Comparison of ENCODE assay signal across 8 mouse cellular contexts in the genomic region with DNA sequence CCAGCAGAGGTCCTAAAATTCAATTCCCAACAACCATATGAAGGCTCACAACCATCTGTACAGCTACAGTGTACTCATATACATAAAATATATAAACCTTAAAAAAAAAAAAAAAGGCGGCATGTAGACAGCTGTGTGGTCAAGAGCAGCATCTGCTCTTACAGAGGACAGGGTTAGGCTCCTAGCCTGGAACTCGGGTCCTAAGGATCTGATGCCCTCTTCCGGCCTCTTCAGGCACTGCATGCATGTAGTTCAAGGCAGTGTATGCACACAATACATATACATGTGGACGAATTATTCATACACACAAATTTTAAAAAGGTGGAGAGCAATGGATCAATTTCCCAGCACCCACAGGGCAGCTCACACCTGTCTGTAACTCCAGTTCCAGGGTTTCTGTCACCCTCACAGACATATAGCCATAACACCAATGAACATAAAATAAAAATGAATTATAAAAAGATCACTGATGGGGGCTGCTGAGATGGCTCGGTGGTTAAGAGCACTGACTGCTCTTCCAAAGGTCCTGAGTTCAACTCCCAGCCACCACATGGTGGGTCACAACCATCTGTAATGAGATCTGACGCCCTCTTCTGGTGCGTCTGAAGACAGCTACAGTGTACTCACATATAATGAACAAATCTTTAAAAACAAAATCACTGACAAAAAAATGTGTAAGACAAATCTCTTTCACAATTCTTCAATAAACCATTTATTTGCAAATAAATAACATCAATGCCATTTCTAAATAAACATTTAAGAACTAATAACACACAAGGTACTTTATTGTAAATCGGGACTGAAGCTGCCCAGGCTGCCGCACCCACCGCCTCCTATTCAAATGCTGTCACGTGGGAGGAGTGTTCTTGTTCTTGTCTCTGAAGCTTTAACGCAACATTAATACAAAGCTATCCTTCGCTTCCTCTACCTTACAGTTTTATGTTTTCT. TPM values are rescaled to one million over a fixed set of nuclear protein-coding genes. Genes with fewer than 3 reads are reported as not detected.
A peak's percentile ranks its signal among the peaks of the same experiment; 100 is the strongest.
DNase-seq lines count a peak whose midpoint lies in the region; ATAC-seq and TF ChIP-seq lines count a peak whose summit lies in the region.

No protein-coding gene starts in this region.

- no peak overlapping the region for H3K4me2 ChIP-seq in heart, embryonic 12.5 days
- no peak overlapping the region for H3K4me2 ChIP-seq in forebrain, embryonic 13.5 days
- no peak overlapping the region for H3K4me2 ChIP-seq in limb, embryonic 14.5 days (replicated peaks; ENCODE audit: low read depth, low read length, severe bottlenecking)
- H3K4me2 ChIP-seq in midbrain, embryonic 15.5 days = no peak overlapping the region

- DNase-seq in heart, postnatal 14 days = no peak
- DNase-seq in ES-CJ7 (ENCODE audit: low read depth, low spot score) = peak; percentile 78
- DNase-seq in limb, embryonic 14.5 days (ENCODE audit: low spot score) = peak; percentile 45
- DNase-seq in layer of hippocampus, adult 8-10 months (ENCODE audit: low spot score in 2 of 2) = no peak
- DNase-seq in adrenal gland, postnatal 4 days (ENCODE audit: low spot score in 2 of 2) = no peak

- 0 out of 2 replicates have a peak, but pooled peaks have one; percentile 42 for ATAC-seq in heart, embryonic 12.5 days (ENCODE audit: insufficient number of reproducible peaks, low FRiP score)
- peak; percentile 67 for ATAC-seq in forebrain, embryonic 13.5 days
- peak; percentile 41; the same call in 1 of the 2 replicates for ATAC-seq in limb, embryonic 14.5 days (ENCODE audit: low FRiP score, low read depth)
- 0 out of 2 replicates have a peak, but pooled peaks have one; percentile 48 for ATAC-seq in midbrain, embryonic 15.5 days (replicated peaks)

- 87% methylated on average over 13 of the region's 13 CpGs for WGBS in heart, embryonic 12.5 days
- WGBS in forebrain, embryonic 13.5 days = 85% methylated on average over 13 of the region's 13 CpGs
- 85% methylated on average over 13 of the region's 13 CpGs for WGBS in limb, embryonic 14.5 days
- WGBS in midbrain, embryonic 15.5 days = 89% methylated on average over 13 of the region's 13 CpGs

- H3K27ac ChIP-seq in heart, embryonic 12.5 days (ENCODE audit: poor library complexity, severe bottlenecking) = no peak overlapping the region
- no peak overlapping the region for H3K27ac ChIP-seq in forebrain, embryonic 13.5 days
- no peak overlapping the region for H3K27ac ChIP-seq in limb, embryonic 14.5 days (replicated peaks; ENCODE audit: low read depth, low read length)
- no peak overlapping the region for H3K27ac ChIP-seq in midbrain, embryonic 15.5 days

- intact Hi-C loops in heart, postnatal 14 days (cut with DNase I) = no loop called here

- H3K4me3 ChIP-seq in heart, embryonic 12.5 days = no peak overlapping the region
- no peak overlapping the region for H3K4me3 ChIP-seq in forebrain, embryonic 13.5 days
- H3K4me3 ChIP-seq in limb, embryonic 14.5 days (replicated peaks; ENCODE audit: low read length) = no peak overlapping the region
- no peak overlapping the region for H3K4me3 ChIP-seq in midbrain, embryonic 15.5 days

- no peaks in the 10 kb centered on the region for H3K4me1 ChIP-seq in heart, embryonic 12.5 days (replicated peaks)
- no peaks in the 10 kb centered on the region for H3K4me1 ChIP-seq in forebrain, embryonic 13.5 days
- no peaks in the 10 kb centered on the region for H3K4me1 ChIP-seq in limb, embryonic 14.5 days (ENCODE audit: control insufficient read depth, insufficient read depth, low read length)
- no peaks in the 10 kb centered on the region for H3K4me1 ChIP-seq in midbrain, embryonic 15.5 days

- H3K9me3 ChIP-seq in heart, embryonic 12.5 days (replicated peaks) = no peaks in the 10 kb centered on the region
- H3K9me3 ChIP-seq in forebrain, embryonic 13.5 days (replicated peaks) = no peaks in the 10 kb centered on the region
- H3K9me3 ChIP-seq in limb, embryonic 14.5 days (ENCODE audit: control insufficient read depth, low read length) = no peaks in the 10 kb centered on the region
- no peaks in the 10 kb centered on the region for H3K9me3 ChIP-seq in midbrain, embryonic 15.5 days

- no peak for TF ChIP-seq POLR2A in limb, embryonic 14.5 days (IDR thresholded peaks at IDR 0.05; ENCODE audit: borderline replicate concordance, extremely low read depth, insufficient read depth, insufficient read length)

- H3K36me3 ChIP-seq in heart, embryonic 12.5 days = peaks cover 47% of the 10 kb centered on the region
- peaks cover 56% of the 10 kb centered on the region for H3K36me3 ChIP-seq in forebrain, embryonic 13.5 days (ENCODE audit: poor library complexity, severe bottlenecking)
- peaks cover 52% of the 10 kb centered on the region for H3K36me3 ChIP-seq in limb, embryonic 14.5 days (ENCODE audit: control insufficient read depth, insufficient read depth, low read length)
- peaks cover 37% of the 10 kb centered on the region for H3K36me3 ChIP-seq in midbrain, embryonic 15.5 days (replicated peaks)

- no peaks in the 10 kb centered on the region for H3K27me3 ChIP-seq in heart, embryonic 12.5 days (replicated peaks)
- no peaks in the 10 kb centered on the region for H3K27me3 ChIP-seq in forebrain, embryonic 13.5 days
- H3K27me3 ChIP-seq in limb, embryonic 14.5 days (ENCODE audit: control insufficient read depth, insufficient read depth, low read length) = no peaks in the 10 kb centered on the region
- no peaks in the 10 kb centered on the region for H3K27me3 ChIP-seq in midbrain, embryonic 15.5 days (replicated peaks)

- no peak overlapping the region for H3K9ac ChIP-seq in heart, embryonic 12.5 days
- H3K9ac ChIP-seq in forebrain, embryonic 13.5 days = no peak overlapping the region
- no peak overlapping the region for H3K9ac ChIP-seq in limb, embryonic 14.5 days (ENCODE audit: low read depth, low read length, severe bottlenecking)
- H3K9ac ChIP-seq in midbrain, embryonic 15.5 days = no peak overlapping the region

RNA-seq across cellular contexts. Expression of a gene that starts 22.1 kb away (rescaled TPM):
- polyA plus RNA-seq in heart, embryonic 12.5 days (2016; fragmentation: Nextera tagmentation; extraction: Ambion mirVana) = 55.7 and 57.4 TPM in 2 replicates
- total RNA-seq in heart, postnatal 14 days (2021) = 10 to 100 TPM; 52.3 to 52.5 TPM
- 59.3 and 61.8 TPM in 2 replicates for polyA plus RNA-seq in forebrain, embryonic 13.5 days (2015; fragmentation: Nextera tagmentation; extraction: Ambion mirVana)
- polyA plus RNA-seq in limb, embryonic 14.5 days (2012; rRNA removed) = 56.9 and 59.9 TPM in 2 replicates
- 32.9 and 39.2 TPM in 2 replicates for polyA plus RNA-seq in limb, embryonic 14.5 days (2014; fragmentation: Nextera tagmentation; extraction: Ambion mirVana)
- 49.8 and 58.2 TPM in 2 replicates for polyA plus RNA-seq in midbrain, embryonic 15.5 days (2015; fragmentation: Nextera tagmentation; extraction: Ambion mirVana)
- 10 to 100 TPM; 54.5 to 67.0 (median 58.7) TPM for total RNA-seq in layer of hippocampus, adult 8-10 months (2022)
- 10 to 100 TPM; 63.3 to 67.4 TPM for total RNA-seq in adrenal gland, postnatal 4 days (2021)

RNA-seq across cellular contexts. Expression of a gene that starts 57.7 kb away (rescaled TPM):
- 13.0 and 14.5 TPM in 2 replicates for polyA plus RNA-seq in heart, embryonic 12.5 days (2016; fragmentation: Nextera tagmentation; extraction: Ambion mirVana)
- 1 to 10 TPM; 6.3 to 6.6 TPM for total RNA-seq in heart, postnatal 14 days (2021)
- 25.5 and 26.2 TPM in 2 replicates for polyA plus RNA-seq in forebrain, embryonic 13.5 days (2015; fragmentation: Nextera tagmentation; extraction: Ambion mirVana)
- polyA plus RNA-seq in limb, embryonic 14.5 days (2012; rRNA removed) = 36.2 and 43.8 TPM in 2 replicates
- 21.7 and 26.7 TPM in 2 replicates for polyA plus RNA-seq in limb, embryonic 14.5 days (2014; fragmentation: Nextera tagmentation; extraction: Ambion mirVana)
- polyA plus RNA-seq in midbrain, embryonic 15.5 days (2015; fragmentation: Nextera tagmentation; extraction: Ambion mirVana) = 34.4 and 37.1 TPM in 2 replicates
- 10 to 100 TPM; 29.7 to 33.1 (median 31.9) TPM for total RNA-seq in layer of hippocampus, adult 8-10 months (2022)
- 10 to 100 TPM; 15.2 TPM for total RNA-seq in adrenal gland, postnatal 4 days (2021)

RNA-seq across cellular contexts. Expression of a gene that starts 59.2 kb away (rescaled TPM):
- polyA plus RNA-seq in heart, embryonic 12.5 days (2016; fragmentation: Nextera tagmentation; extraction: Ambion mirVana) = 1.5 and 2.5 TPM in 2 replicates
- total RNA-seq in heart, postnatal 14 days (2021) = 1 to 10 TPM; 5.1 to 5.3 TPM
- 4.3 and 4.7 TPM in 2 replicates for polyA plus RNA-seq in forebrain, embryonic 13.5 days (2015; fragmentation: Nextera tagmentation; extraction: Ambion mirVana)
- polyA plus RNA-seq in limb, embryonic 14.5 days (2012; rRNA removed) = 24.4 and 28.2 TPM in 2 replicates
- polyA plus RNA-seq in limb, embryonic 14.5 days (2014; fragmentation: Nextera tagmentation; extraction: Ambion mirVana) = 41.6 and 44.5 TPM in 2 replicates
- polyA plus RNA-seq in midbrain, embryonic 15.5 days (2015; fragmentation: Nextera tagmentation; extraction: Ambion mirVana) = 5.9 and 7.1 TPM in 2 replicates
- total RNA-seq in layer of hippocampus, adult 8-10 months (2022) = 10 to 100 TPM in 2 of 4 experiments, 1 to 10 TPM in 2; 9.1 to 11.4 (median 9.7) TPM
- 10 to 100 TPM; 24.4 to 25.3 TPM for total RNA-seq in adrenal gland, postnatal 4 days (2021)

Comparison
In these comparisons a context has a peak if more than half of its experiments do, and no peak if none do; other contexts are left out.
1. DNase-seq: peak in ES-CJ7 (single experiment) and limb, embryonic 14.5 days (single experiment); none in heart, postnatal 14 days (0 of 2), layer of hippocampus, adult 8-10 months (0 of 2) and adrenal gland, postnatal 4 days (0 of 2).
2. Peak in every context shown above with its lines, with median percentiles within 50 percentile points of each other: ATAC-seq.